Mouse (Mus musculus): Measurements from ENCODE around the gene Cpt1b.

DNA sequence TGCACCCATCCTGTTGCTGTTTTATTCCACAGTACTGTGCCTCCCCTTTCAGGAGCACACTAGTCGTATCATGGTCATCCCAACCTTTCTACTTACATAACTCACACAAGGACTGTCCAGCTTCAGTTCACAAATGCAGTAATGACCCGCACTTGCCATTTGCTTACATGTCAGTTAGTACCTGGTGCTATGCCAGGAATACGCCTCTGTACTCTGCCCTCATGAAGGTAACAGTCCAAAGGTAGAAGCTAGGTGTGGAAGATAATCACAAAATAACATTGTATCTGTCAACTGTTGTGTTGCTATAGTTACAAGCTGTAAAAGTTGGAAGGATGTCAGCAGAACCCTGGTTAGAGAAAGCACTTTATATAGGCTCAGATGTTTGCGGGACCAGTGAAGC, 28.8 kb downstream of the Cpt1b start:
- TF ChIP-seq CTCF (IDR thresholded peaks at IDR 0.05; ENCODE audit: low read depth) (no peak), EP300 (IDR thresholded peaks at IDR 0.05; ENCODE audit: low read depth) (no peak)

Measured in heart, postnatal 0 days (tissue).